Mouse (Mus musculus) layer of hippocampus, adult 8-10 months (tissue): ENCODE data around the gene Slco6c1. TPM values are rescaled to one million over a fixed set of nuclear protein-coding genes. Genes with fewer than 3 reads are reported as not detected.
A peak's percentile ranks its signal among the peaks of the same experiment; 100 is the strongest.

ENCODE experiments used
- DNase-seq, 2 experiments: peaks; one replicate each; pipeline ENCODE4 v3.0.0; 2022; ENCODE audit warnings: low spot score in 2 of 2
- total RNA-seq, 4 experiments: library from RNA; stranded (reverse); gene quantifications; 2 replicates each; pipeline ENCODE4 v1.2.4; 2022

The Slco6c1 gene
- total RNA-seq: not detected

DNA sequence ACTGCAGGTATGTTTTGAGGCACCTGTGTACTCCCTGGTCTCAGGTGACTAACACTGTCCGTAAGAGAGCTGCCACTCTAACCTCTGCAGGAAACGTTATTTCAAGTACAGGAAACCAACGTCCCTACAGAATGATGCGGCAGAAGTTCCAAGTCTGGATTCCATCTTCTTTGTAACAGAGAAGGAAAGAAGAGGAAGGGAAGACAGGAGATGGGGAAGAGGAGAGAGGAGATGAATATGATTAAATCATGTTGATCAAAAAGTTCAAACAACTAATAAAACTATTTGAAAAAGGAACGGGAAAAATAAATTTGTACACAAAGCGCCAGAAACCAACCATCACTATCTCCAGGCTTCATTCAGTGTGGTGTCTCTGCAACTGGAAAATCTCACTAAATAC is at the start of gene Slco6c1:
Gene Slco6c1, minus strand, starts transcription at position 101 of the 400 bp plus-strand sequence.
- no peak for DNase-seq

DNA sequence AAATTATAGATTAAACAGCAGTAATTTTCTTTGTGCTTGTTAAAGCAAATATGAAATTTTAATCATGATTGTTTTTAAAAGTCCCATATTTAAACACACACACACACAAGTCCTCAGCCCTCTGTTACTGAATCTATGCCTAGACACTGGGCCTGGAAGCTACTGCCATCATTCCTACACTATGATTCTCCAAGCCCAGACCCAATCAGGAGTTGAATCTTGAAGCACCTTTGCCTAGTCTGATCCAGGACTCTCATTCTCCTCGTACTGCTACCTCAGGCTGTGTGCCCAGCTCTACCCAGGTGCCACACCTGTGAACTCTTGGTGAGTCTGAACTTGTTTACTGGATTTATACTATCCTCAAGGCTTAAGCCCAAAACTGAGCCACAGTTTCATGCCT is 89.1 kb downstream of the Slco6c1 start:
- DNase-seq: no peak

DNA sequence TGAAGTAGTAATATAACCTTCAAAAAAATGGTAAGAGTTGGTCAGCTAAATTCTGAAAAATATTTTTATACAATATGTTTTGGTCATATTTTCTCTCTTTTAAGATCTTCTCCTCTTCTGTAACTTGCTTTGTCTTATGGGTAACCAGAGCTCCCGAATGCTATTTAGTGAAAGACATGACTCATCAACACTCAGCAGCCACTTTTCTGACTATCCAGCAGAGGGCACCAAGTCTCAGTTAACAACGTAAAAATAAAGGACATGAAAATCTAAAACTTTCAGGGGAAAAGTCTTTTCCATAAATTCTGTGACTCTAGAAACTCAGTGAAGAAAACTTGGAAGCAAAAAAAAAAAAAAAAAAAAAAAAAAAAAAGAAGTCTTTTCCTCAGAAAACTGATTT is 89.6 kb downstream of the Slco6c1 start:
- DNase-seq: no peak

DNA sequence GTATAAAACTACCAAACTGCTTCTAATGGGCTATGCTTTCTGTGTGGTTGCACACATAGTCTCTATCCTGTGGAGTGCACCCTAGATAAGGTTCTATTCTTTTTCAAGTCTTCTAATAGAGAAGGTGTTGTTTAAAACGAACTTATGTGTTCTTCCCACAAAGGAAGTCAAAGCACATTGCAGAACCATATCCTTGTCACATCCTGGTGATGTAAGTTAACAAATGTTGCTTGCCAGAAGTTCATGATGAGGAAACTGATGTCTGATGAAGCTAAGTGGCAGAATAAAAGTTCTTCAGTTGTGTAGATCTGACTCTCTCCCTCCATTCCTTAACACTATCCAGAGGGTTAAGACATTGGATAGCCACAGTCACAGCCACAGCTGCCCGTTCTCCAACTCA is 90.1 kb downstream of the Slco6c1 start:
- no peak for DNase-seq

DNA sequence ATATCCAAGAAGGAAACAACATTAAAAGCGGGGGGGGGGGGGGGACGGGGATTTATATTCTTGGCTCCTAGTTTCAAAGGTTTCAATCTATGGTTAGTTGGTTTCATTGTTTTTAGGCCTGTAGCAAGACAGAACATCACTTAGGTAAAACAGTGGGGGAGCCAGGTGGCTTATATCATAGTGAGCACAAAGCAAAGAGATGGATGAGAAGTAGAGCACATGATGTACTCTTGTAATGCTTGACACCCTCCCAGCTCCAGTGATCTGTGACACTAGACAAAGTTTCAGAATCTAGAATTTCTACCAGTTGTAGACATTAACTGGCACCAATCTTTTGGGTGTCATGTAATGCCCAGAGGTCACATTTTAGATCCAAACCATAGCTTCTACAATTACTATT is 106.7 kb downstream of the Slco6c1 start:
- DNase-seq: no peak

DNA sequence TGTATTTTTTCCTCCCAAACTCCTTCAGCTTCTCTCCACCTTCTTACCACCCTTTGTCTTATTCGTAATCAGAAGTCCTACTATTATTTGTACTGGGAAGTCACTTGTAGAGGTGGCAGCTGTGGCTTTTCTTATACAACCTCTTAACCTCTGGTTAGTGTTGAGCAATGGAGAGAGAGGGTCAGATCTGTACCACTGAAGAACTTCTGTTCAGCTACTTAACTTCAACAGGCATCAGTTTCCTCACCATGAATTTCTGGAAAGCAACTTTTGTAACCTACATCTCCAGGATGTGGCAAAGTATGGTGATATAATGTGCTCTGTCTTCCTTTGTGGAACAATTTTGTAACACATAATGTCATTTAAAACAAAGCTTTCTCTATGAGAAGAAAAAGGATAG is 108.7 kb downstream of the Slco6c1 start:
- DNase-seq: no peak

DNA sequence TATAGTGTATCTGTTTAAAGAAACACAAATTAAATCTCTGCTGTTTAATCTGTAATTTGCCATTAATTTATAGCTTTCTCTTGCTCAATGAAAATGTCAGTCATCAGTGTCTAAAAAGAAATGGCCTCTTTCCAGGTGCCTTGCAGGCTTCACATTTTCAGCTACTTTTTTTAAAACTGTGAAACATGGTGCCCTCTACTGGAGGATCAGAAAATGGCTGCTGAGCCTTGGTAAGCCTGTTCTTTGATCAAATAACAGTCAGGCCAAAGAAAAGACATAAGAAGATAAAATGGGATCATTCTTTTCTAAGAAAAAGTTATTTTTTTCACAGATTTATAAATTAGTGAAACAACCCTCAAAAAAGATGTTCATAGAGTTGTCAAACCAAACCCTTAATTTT is 109.1 kb downstream of the Slco6c1 start:
- peak; percentile 28 to 69 for DNase-seq
